Mouse (Mus musculus): ENCODE results near the gene Vat1l.

The Vat1l gene

DNA sequence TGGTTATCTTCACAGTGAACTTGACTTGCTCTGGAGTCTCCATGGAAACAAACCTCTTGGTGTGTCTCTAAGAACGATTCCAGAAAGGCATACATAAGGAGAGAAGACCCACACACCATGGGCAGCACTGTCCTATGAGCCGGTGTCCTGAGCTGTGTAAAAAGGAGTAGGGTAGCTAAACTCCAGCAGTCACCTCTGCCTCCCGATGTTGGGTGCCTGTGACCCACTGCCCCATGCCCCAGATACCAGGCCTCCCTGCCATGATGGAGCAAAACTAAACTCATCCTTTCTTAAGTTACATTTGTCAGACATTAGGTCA, 90.3 kb downstream of the Vat1l start:
- DNase-seq (ENCODE audit: low read depth, low spot score), result no peak

DNA sequence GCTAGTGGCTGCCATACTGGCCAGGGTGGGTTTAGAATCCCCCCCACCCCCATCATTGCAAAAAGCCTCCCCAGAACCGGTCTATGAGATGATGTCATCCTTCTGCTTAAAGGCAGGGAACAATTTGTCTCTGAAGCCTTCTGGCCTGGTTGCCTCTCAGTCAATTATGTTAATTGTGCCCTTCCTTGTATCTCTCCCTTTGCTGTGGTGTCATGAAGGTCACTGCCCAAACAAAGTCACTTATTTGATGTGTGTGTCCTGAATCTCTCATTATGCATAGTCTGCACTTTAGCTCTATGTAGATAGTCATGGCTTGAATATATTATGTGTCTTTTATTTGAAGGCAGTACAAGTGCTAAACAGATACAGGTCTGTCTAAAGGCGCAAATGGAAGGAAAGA, 92.8 kb downstream of the Vat1l start:
- no peak for DNase-seq (ENCODE audit: low read depth, low spot score)

DNA sequence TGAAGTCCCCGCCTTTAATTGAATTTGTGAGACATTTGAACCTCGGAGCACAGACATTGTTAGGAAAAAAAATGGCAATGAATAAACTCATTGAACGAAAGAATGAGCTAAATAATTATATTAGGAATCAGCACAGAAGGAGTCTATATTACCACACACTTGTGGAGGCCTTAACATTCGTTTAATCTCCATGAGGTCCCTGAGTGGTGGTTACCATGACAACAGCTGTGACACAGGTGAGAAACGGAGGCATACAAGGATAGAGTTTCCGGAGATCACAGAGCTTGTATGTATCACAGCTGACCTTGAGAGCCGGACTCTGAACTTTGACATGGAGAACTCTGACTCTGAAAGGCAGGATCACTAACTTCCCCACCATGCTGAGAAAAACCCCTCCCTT, 94.7 kb downstream of the Vat1l start:
- DNase-seq (ENCODE audit: low read depth, low spot score), result no peak

DNA sequence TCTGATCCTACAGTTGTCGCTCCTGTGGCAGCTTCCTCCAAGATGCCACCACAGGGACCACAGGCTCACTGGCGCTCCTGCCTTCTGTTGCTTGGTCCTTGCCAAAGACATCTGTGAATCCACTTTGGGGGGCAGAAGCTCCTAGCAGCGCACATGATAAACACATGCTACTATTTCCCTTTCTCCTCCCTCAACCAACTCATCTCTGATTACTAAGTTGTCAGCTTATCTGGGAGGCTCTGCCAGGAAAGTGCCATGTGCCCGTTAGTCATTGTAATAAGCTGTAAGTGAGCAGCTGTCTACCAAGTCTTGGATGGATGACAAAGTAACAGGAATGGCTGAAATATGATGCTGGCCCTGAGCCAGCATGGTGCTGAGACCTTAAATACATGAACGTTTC, 100.9 kb downstream of the Vat1l start:
- no peak for DNase-seq (ENCODE audit: low read depth, low spot score)

DNA sequence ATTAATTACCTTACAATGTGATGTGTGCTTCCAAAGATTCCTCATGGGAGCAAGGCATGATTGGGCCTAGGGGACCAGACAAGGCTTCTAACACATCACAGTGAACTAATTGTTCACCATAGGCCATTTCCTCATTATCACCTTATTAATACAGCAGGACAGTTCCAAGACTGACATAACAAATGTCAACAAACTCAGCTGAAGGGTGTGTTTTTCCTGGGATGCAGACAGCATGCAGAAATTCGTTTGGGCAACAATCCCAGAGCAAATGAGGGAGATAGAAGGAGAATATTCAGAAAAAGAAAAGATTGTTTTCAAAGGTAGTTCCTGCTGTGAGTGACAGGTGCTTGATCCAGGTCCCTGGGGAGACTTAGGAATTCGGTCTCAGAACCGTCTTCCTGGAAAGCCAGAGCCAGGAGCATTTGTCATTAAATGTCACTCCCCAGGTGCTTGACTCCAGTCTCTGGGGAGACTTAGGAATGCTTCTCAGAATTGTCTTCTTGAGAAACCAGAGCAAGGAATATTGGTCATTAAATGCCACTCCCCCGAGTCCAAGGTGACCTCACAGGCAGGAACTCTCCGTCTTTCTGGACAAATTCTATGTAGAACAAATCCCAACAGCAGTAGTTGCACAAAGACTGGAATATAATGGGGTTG, 109.4 kb downstream of the Vat1l start:
- DNase-seq (ENCODE audit: low read depth, low spot score), result no peak

DNA sequence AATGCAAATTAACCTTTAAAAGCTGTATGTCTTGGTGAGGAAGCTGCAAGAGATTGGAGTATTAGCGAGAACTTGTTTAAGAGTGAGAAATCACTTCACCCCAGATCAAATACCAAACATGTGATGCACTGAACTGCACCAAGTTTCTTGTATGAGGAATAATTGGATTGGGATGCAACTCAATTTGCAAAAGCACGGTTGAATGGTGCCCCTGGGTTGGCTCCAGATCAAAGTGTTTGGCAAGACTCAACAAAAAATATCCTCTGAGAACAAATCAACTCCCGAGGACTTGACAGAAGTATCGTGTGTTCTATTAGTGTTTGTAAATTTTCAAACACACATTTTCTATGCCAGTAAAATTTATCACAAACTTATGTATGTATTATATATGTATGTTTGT, 112.7 kb downstream of the Vat1l start:
- DNase-seq (ENCODE audit: low read depth, low spot score), result no peak

DNA sequence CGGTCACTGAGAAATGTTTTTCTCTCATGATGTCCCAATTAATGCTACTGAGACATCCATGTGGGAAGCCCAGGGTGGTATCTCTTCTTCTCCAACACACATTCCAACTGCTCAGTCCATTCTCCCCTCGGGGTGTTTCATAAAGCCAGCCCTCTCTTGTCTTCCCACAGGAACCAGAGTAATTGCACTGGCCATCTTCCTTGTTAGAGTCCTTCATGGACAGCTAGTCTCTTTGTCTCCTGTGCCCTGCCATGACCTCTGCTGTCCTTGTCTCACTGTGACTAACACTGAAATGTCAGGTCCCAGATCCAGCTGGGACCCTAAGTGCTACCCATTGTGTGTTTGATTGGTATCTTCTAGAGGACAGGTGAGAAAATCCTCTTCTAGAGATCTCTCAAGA, 116.7 kb downstream of the Vat1l start:
- no peak for DNase-seq (ENCODE audit: low read depth, low spot score)

DNA sequence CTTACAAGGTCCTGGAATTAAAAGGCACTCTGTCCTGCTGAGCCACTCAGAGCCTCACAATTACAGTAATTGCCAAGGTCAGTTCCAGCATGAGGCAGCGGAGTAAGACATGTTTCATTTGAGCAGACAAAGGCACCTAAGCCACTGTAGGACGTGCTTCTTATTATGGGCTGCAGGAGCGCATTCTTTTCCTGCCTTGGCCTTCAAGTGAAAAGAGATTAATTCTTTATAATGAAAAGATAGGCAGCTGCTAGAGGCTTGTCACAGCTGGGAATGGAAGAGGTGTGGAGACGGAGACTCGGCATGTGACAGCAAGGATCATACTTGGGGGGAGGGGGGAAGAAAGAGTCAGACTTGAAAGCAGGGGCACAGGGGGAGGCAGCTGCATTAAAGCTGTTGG, 126.5 kb downstream of the Vat1l start:
- DNase-seq (ENCODE audit: low read depth, low spot score), result no peak

DNA sequence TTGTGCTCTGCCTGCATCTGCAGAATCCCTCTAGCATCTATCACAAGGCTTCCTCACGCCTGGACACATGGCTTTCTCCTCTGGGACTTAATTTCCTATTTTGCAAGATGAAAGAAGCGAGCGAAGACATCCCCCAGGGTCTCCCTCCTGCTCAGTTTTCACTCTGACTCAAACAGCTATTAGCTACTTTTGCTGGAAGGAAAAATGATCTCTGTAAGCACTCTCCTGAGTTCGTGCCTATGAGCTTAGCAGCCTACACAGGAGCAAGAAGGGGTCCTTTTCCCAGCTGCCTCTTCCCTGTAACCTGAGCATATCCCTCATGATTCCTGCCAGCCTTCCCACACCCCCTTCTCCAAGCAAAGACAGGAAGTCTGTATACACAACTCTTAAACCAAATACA, 127.5 kb downstream of the Vat1l start:
- DNase-seq (ENCODE audit: low read depth, low spot score), result no peak

DNA sequence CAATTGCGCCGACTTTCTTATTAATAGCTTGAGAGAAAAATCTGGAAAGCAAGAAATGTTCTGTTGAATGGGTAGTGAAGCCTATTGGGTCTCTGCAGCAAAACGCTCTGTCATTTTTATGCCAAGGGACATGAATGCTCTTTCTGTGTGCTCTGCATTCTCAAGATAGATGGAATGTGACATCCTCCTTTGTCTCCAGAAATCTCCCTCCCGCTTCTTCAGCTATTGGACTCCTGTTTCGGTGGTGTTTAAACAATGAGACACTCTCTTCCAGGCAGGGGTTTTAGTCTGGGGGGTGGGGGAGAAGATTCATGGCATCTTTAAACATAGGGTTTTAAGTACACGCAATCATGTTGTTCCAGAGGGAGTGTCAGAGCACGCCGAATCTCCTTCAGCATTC, 130.3 kb downstream of the Vat1l start:
- no peak for DNase-seq (ENCODE audit: low read depth, low spot score)

DNA sequence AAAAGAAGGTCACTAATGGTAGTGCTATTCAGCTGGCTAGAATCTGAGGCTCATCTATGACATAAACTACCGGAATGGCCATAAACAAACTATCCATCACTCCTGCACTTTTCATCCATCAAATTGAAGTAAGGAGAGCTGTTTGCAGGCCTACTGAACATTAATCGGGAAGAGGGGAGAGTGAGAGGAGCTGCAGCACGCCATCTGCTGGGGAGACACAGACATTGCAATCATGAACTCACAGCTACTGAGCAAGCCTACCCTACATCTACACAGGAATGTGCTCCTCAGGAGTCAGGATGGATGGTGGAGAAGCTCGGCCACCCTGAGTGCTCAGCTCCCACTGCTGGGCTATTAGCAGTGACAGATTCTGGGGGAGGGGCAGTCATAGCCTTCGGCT, 136.9 kb downstream of the Vat1l start:
- DNase-seq (ENCODE audit: low read depth, low spot score), result no peak

DNA sequence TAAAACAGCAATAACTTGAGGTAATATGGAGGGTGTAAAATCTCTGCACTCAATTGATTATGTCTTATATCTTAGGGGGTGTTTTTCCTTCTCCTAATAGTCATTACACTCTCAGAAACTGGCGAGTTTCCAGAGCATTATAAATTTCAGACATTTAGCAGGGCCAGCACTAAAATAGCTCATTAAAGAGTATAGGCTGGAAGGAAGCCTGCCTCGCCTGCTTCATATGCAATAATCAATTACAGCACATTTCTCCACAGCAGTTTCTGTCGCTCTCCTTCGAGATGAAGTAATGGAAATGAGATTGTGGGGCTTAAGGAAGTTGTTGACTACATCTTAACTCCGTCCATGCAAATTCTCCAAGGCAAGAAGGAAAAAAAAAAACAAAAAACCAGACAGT, 139.4 kb downstream of the Vat1l start:
- no peak for DNase-seq (ENCODE audit: low read depth, low spot score)

DNA sequence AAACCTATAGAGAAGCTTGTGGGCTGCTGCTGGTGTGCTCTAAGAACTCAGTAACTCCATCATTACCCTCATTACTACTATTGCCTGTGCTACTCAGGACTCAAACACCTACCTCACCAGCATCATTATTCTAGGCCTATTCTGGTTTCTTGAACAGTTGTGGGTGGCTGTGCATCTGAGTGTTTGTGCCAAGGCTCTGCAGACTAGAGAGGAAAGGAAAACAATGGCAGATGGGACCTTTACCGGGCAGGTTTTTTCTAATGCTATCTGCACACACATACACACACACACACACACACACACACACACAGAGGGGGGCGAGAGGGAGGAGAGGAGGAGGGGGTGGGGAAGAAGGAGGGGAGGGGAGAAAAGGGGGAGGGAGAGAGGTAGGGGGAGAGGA, 140.6 kb downstream of the Vat1l start:
- DNase-seq (ENCODE audit: low read depth, low spot score), result no peak

DNA sequence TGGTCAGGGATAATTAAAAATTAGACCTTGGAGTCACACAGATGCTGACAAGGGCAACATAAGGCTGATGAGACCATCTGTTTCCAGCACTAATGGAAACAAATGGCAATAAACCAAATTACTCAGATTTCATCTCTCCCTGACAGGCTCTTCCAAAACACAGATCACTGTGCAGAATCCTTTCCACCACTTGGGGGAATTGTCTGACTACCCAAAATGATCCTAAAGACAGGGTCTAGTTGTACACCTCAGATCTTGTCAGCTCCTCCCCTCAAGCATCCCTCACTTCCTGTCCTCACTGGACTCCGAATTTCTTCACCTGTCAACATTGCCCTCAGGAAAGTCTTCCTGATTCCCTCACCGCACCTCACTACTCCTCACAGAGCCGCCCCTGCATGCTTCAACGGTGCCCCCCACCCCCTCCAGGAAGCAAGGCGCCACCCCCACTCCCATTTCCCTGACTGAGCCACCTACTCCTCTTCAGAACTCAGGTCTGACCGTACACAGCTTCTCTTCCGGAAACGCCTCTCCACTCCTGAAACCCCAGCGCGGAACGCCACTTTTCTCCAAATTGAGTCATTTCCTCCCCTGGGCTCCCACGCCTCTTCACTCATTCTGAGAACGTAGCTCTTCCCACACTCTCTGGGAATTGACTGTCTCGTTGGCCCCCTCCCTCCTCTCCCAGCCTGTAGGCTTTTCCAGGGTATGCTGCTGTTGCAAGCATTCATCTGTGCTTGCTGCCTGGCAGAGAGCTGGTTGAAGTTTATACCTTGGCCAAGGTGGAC, 146.4 kb downstream of the Vat1l start:
- DNase-seq (ENCODE audit: low read depth, low spot score), result no peak

DNA sequence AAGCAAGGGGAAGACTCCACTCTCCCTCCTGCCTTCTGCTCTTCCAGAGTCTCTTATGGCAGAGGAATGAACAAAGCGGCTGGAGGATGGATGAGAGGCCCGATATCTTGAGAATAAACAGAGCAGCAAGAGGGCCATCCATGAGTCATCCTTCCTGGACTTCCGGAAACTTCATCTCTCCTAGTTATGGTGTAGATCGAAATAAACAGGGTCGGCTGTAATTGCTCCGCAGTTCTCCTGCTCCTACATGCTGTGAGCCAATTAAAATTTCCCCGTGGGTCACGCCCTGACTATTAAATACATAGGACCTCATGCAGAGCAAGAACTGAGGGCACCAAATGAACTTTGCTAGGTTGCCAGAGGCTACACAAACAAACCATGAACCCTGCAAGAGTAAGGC, 155.1 kb downstream of the Vat1l start:
- no peak for DNase-seq (ENCODE audit: low read depth, low spot score)

DNA sequence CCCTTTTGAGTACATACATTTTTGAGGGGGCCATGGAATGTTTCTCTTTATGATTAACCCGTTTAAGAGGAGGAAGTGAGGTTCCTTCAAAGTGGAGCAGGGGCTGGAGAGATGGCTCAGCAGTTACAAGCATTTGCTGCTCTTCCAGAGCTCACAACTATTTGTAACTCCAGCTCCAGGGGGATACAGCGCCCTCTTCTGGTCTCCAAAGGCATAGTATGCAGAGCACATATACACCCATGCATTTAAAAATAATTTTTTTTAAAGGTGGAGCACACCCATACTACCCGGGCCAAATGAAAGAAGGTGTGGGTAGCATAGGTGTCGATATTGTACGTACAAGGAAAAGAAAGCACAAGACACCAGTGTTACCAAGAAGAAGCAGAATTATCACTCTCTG, 157.8 kb downstream of the Vat1l start:
- DNase-seq (ENCODE audit: low read depth, low spot score), result no peak

DNA sequence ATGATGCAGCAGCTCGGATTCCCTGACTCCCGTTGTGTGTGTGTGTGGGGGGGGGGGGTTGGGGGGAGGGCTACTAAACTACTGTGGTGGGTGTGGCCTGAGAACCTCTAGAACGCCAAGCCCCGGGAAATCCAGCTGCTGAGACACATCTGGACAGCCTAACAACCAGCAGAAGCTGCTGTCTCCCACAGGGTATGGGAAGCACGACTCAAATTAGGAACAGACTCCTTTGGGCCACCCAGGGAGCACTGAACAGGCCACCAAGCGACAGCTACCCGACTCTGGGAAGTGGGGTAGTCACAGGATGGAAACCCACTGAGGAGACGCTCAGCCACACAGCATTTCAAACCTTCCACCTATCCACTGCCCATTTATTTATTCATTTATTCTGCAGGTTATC, 158.2 kb downstream of the Vat1l start:
- DNase-seq (ENCODE audit: low read depth, low spot score), result no peak

DNA sequence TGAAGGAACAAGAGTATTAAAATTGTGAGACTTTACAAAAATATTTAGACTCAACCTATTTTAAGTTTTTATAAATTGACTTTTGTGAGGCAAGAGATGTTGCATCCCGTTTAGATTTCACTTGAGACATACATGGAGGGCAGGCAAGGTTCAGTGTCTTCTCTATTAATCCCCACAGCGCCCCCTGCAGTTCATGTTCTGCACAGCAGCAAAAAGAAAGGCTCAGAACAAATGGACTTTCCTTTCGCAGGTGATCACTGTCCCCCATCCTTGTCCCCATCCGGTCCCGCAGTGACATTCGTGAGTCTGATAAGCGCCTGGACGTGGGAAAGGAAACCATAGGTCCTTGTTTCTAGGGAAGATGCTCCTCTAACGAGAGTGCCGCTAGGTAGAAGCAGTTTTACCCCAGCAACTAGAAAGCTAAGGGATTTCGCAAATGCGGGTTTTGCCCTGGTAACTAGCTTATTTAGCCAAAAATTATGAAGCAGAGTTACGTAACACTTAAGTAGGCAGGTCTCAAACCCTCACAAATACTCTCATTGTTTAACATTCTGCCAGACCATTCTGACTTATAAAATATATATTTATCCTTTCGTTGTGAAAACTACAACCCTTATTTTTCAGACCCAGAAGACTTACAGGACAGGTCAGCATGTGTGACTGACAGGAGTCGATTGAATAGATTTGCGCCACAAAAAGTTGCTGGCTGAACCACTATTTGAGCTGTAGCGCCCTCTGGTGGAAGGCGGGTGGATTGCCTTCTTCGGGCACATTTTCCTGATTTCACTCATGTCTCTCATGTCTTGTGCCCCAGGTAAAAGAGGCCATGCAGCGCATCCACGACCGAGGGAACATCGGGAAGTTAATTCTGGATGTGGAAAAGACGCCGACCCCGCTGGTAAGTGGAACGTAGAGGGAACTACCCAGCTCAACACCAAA, 163.9 kb downstream of the Vat1l start:
- no peak for DNase-seq (ENCODE audit: low read depth, low spot score)

DNA sequence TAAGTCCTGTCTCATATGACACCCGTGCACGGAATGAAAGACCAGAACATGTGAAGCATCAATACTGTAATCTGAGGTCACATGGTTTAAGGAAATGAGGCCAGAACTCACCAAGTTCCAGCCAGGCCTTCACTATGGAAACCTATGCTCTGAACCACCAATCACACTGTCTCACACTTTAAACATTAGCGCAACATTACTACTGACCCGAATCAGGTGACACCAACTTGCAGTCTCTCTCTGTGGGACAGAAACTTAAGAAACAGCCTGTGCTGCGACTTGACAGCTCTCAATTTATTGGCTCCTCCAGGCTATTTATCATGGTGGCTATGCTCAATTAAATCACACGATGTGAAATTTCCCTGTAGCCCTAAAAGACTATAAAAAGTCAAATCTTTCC, 169.0 kb downstream of the Vat1l start:
- no peak for DNase-seq (ENCODE audit: low read depth, low spot score)

DNA sequence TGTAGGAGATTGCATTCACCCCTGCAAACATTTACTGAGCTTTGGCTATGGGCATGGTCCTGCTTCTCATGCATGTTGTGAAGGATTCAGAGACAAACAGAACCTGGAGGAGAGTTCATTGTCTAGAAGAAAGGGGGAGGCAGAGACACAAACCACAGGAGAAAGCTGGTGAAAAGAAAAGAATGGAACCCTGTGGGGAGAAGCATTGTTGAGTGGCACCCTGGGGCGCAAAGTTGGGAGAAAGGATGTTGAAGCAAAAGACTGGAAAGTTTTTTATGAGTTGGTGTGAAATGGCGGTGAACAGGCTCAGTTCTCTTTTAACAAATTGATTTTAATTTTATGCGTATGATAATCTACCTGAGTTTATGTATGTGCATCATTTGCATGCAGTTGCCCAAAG, 178.8 kb downstream of the Vat1l start:
- DNase-seq (ENCODE audit: low read depth, low spot score), result no peak

DNA sequence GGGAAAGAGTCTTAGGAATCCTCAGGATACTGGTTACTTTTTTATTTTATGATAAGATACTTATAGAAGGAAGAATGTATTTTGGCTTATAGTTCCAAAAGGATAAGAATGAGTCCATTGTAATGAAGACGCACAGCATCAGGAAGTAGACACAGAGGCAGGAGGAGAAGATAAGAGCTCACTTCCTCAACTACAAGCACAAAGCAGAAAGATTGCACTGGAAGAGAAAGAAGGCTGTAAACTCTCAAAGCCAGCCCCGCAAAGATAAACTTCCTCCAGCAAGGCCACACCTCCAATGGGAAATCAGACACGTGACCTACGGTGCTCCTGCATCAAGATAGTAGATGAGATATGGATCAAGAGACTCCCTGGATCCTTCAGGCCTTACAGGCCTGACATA, 182.1 kb downstream of the Vat1l start:
- DNase-seq (ENCODE audit: low read depth, low spot score), result no peak

DNA sequence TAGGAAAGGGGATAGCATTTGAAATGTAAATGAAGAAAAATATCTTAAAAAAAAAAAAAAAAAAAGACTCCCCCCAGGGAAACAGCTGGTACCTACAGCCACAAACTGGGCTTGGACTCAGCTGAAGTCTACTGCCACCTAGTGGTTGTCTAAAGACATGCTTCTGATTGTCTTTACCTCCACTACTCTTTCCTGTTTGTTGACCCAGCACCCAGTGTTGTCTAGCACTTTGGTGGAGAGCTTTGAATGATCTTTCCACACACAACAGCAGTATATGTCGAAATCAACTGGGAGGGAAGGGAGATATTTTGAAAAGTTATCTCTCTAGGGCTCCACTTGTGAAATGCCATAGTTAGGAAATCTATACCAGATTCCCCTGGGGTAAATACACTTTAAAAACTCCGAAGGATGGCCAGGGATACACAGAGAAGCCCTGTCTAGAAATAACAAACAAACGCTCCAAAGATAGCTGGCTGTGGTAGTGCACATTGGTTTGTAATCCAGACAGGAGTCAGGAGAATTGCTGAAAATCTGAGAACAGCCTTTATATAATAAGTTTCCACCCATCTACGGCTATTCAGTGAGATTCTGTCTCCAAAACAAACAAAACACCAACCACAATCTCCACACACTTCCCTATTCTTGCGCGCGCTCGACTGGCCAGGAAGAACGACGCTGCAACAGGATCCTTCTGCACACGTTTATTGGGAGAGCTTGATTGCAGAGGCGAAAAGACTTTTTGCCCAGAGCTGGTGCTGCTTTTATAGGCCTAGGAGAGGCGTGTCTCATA, 185.2 kb downstream of the Vat1l start:
- DNase-seq (ENCODE audit: low read depth, low spot score), result no peak
